Mouse (Mus musculus) brain, embryonic 14.5 days (tissue): ENCODE data around the gene Ablim1.

Experiments used
- CTCF ChIP-seq: fragments of 200-500 bp; IDR thresholded peaks from 2 replicates; pipeline ENCODE4 v1.5.1; 2012; ENCODE audit warnings: inconsistent platforms, mild to moderate bottlenecking, moderate library complexity, borderline replicate concordance; ENCODE audit not compliant: insufficient read depth, insufficient read length; ENCODE audit errors: extremely low read depth
- POLR2A ChIP-seq: fragments of 200-500 bp; IDR thresholded peaks from 2 replicates; pipeline ENCODE4 v1.6.1; 2012; ENCODE audit warnings: mild to moderate bottlenecking, inconsistent platforms, borderline replicate concordance; ENCODE audit not compliant: poor library complexity, insufficient read depth, insufficient read length, severe bottlenecking; ENCODE audit errors: extremely low read depth

GRCm38 (mm10) chr19:57352337-57352935 lies 37.7 kb upstream of the Ablim1 start:
- TF ChIP-seq POLR2A (no peak), CTCF (no peak)
